18 mouse cellular contexts compared by ENCODE assay signal in the genomic region with DNA sequence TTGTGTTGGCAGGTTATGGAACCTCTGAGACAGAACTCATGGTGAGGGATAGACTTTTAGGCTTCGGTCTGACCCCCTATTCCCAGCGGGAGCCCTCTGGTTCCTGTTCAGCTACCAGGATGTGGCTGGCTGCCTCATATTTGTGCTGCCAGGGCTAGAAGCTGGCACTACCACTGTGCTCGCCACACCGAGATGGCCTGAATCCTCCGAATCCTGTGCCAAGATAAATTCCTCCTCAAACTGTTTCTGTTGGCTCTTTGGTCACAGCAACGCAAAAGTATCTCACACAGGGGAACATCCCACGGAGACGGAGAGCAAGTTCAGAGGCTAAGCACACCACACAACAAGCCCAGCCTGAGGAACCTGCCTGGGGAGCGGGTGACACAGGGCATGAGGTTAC.
DNase-seq lines count a peak whose midpoint lies in the region; ATAC-seq lines count a peak whose summit lies in the region.
"Had no signal": no experiment of that assay in that cellular context is flagged by ENCODE, and none has a peak within 500 bp of the region (broad histone marks: within the 10 kb centered on the region; RNA-seq: fewer than 3 reads in every experiment).

No protein-coding gene starts in this region.

- no peaks in the 10 kb centered on the region for H3K9me3 ChIP-seq in embryonic facial prominence, embryonic 15.5 days (replicated peaks)
- no peaks in the 10 kb centered on the region for H3K9me3 ChIP-seq in embryonic facial prominence, embryonic 10.5 days
- H3K9me3 ChIP-seq: liver, embryonic 13.5 days; midbrain, embryonic 12.5 days had no signal

- no peak overlapping the region for H3K4me2 ChIP-seq in embryonic facial prominence, embryonic 15.5 days (replicated peaks)
- H3K4me2 ChIP-seq: hindbrain, embryonic 14.5 days; liver, embryonic 13.5 days; midbrain, embryonic 12.5 days had no signal

- DNase-seq in embryonic facial prominence, embryonic 10.5 days (ENCODE audit: low spot score), result no peak
- DNase-seq in left cerebral cortex, postnatal 4 days, result peak; percentile 30
- DNase-seq in left cerebral cortex, adult 11 months (ENCODE audit: low spot score), result no peak
- DNase-seq in adipocyte (ENCODE audit: low spot score), result peak; percentile 14
- peak; percentile 36 to 41 for DNase-seq in cerebellum, postnatal 36 days
- DNase-seq in lung, postnatal 25 days (ENCODE audit: low spot score), result no peak
- no peak for DNase-seq in lung, adult 18-20 months
- DNase-seq: adrenal gland, adult 2 months; B cell, adult 2 months; liver, embryonic 13.5 days; lung, postnatal 4 days; right cerebral cortex, adult 18-20 months; thymus, postnatal 4 days had no signal

- no peak overlapping the region for H3K4me3 ChIP-seq in embryonic facial prominence, embryonic 15.5 days (replicated peaks)
- no peak overlapping the region for H3K4me3 ChIP-seq in embryonic facial prominence, embryonic 10.5 days
- H3K4me3 ChIP-seq: liver, embryonic 13.5 days; midbrain, embryonic 12.5 days; myocyte had no signal

- no peaks in the 10 kb centered on the region for H3K27me3 ChIP-seq in embryonic facial prominence, embryonic 15.5 days
- H3K27me3 ChIP-seq in embryonic facial prominence, embryonic 10.5 days (replicated peaks; ENCODE audit: low read depth, poor library complexity, severe bottlenecking), result no peaks in the 10 kb centered on the region
- H3K27me3 ChIP-seq: liver, embryonic 13.5 days; midbrain, embryonic 12.5 days had no signal

- H3K36me3 ChIP-seq in embryonic facial prominence, embryonic 15.5 days, result no peaks in the 10 kb centered on the region
- peaks cover 25% of the 10 kb centered on the region for H3K36me3 ChIP-seq in embryonic facial prominence, embryonic 10.5 days (replicated peaks)
- H3K36me3 ChIP-seq: liver, embryonic 13.5 days; midbrain, embryonic 12.5 days had no signal

- H3K27ac ChIP-seq in embryonic facial prominence, embryonic 15.5 days (replicated peaks), result peak overlapping the region; percentile 51; the same call in 1 of the 2 replicates
- H3K27ac ChIP-seq in embryonic facial prominence, embryonic 10.5 days (replicated peaks), result no peak overlapping the region; the same call in 1 of the 2 replicates
- H3K27ac ChIP-seq: hindbrain, embryonic 14.5 days; liver, embryonic 13.5 days; midbrain, embryonic 12.5 days had no signal

- ATAC-seq in embryonic facial prominence, embryonic 15.5 days (ENCODE audit: insufficient number of reproducible peaks, low FRiP score, low TSS enrichment, low read depth), result no peak
- ATAC-seq: forebrain, embryonic 14.5 days had no signal

- intact Hi-C loops in left cerebral cortex, postnatal 4 days (cut with DNase I), result no loop called here

- peaks cover 28% of the 10 kb centered on the region for H3K4me1 ChIP-seq in embryonic facial prominence, embryonic 15.5 days
- peaks cover 32% of the 10 kb centered on the region for H3K4me1 ChIP-seq in embryonic facial prominence, embryonic 10.5 days

- 78% methylated on average over 9 of the region's 9 CpGs for WGBS in embryonic facial prominence, embryonic 15.5 days
- 95% methylated on average over 9 of the region's 9 CpGs for WGBS in embryonic facial prominence, embryonic 10.5 days

- H3K9ac ChIP-seq in embryonic facial prominence, embryonic 15.5 days, result no peak overlapping the region
- H3K9ac ChIP-seq: hindbrain, embryonic 14.5 days; liver, embryonic 13.5 days; midbrain, embryonic 12.5 days had no signal

Comparison
In these comparisons a context has a peak if more than half of its experiments do, and no peak if none do; other contexts are left out.
1. DNase-seq: peak in left cerebral cortex, postnatal 4 days (single experiment), adipocyte (single experiment) and cerebellum, postnatal 36 days (2 of 2); none in embryonic facial prominence, embryonic 10.5 days (single experiment), left cerebral cortex, adult 11 months (single experiment), lung, postnatal 25 days (single experiment) and lung, adult 18-20 months (0 of 2).